Mouse (Mus musculus) brain, embryonic 14.5 days (tissue): ENCODE data around the gene Gtpbp4. TPM values are rescaled to one million over a fixed set of nuclear protein-coding genes. Genes with fewer than 3 reads are reported as not detected.

Experiments used
- DNase-seq: peaks from one replicate; pipeline ENCODE4 v3.0.0-alpha.2; 2011; ENCODE audit warnings: low read depth
- CTCF ChIP-seq: fragments of 200-500 bp; IDR thresholded peaks from 2 replicates; pipeline ENCODE4 v1.5.1; 2012; ENCODE audit warnings: inconsistent platforms, mild to moderate bottlenecking, moderate library complexity, borderline replicate concordance; ENCODE audit not compliant: insufficient read depth, insufficient read length; ENCODE audit errors: extremely low read depth
- POLR2A ChIP-seq: fragments of 200-500 bp; IDR thresholded peaks from 2 replicates; pipeline ENCODE4 v1.6.1; 2012; ENCODE audit warnings: mild to moderate bottlenecking, inconsistent platforms, borderline replicate concordance; ENCODE audit not compliant: poor library complexity, insufficient read depth, insufficient read length, severe bottlenecking; ENCODE audit errors: extremely low read depth
- polyA plus RNA-seq: library from polyadenylated mRNA; depleted of rRNA; stranded (reverse); fragments of >200 nt; gene quantifications from 2 replicates; pipeline ENCODE4 v1.2.3, GENCODE M21; 2012; rRNA removed

Gene Gtpbp4
- polyA plus RNA-seq = 25.6 and 30.5 TPM in 2 replicates

GRCm38 (mm10) chr13:8995990-8996786, at the start of gene Gtpbp4:
TSS of gene Gtpbp4 (minus strand) at chr13:8996083.
- DNase-seq = peak; percentile 99
- TF ChIP-seq POLR2A = peak; percentile 63; the same call in 1 of the 2 replicates
- TF ChIP-seq CTCF = peak; percentile 68

GRCm38 (mm10) chr13:9044731-9045130, 48.8 kb upstream of the Gtpbp4 start:
- no peak for TF ChIP-seq CTCF
- TF ChIP-seq POLR2A = no peak
- DNase-seq = no peak

DNA sequence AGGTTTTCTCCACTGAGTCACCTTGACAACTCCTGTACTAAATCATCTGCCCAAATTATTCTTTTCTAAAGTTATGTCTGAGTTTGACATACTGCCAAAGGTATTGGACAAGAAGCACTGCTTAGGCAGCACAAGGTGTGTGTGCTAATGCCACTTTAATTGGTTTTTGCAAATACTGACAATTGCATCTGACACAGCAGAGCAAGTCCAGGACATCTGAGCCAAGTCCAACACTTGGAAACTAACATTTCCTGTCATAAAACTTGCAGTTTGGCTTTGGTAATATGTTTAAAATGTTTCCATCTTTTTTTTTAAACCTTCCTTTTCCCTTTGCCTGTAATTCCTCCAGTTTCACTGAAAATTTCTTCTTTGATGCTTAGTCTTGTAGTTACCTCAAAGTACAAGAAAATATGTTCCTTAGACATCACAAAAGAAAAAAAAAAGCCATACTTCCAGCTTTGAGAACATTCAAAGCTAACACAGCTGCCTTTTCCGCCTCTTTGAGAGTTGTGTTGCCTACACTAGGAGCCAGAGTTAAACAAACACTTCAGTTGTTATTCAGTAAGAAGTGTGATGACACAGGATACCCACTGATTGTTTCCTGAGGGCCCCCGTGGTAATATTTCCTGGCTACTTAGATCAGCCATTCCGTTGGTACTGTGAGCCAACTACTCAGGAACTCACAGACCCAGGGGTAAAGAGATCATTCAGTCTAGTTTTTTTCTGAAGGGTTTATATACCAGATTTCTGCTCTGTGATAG, 47.6 kb upstream of the Gtpbp4 start:
- no peak for TF ChIP-seq POLR2A
- DNase-seq = peak; percentile 5

DNA sequence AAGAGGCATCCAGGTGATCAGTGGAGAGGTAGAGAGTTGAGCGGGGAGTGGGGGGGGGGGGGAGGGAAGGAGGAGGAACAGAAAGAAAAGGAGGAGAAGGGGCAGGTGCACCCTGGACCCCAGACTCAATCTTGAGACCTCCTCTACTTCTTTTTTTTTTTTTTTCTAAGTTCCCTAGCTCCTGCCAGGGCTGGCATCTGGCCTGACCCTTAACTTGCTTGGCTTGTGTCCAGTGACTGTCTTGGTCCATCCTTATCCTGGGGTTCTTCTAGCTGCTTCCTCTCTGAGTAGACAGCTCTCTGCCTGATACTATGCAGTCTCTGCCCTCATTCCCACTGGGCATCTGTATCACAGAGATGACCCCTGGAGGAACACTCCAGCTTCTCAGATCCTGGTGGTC, 44.7 kb upstream of the Gtpbp4 start:
- TF ChIP-seq POLR2A (no peak), CTCF (no peak)
- no peak for DNase-seq

DNA sequence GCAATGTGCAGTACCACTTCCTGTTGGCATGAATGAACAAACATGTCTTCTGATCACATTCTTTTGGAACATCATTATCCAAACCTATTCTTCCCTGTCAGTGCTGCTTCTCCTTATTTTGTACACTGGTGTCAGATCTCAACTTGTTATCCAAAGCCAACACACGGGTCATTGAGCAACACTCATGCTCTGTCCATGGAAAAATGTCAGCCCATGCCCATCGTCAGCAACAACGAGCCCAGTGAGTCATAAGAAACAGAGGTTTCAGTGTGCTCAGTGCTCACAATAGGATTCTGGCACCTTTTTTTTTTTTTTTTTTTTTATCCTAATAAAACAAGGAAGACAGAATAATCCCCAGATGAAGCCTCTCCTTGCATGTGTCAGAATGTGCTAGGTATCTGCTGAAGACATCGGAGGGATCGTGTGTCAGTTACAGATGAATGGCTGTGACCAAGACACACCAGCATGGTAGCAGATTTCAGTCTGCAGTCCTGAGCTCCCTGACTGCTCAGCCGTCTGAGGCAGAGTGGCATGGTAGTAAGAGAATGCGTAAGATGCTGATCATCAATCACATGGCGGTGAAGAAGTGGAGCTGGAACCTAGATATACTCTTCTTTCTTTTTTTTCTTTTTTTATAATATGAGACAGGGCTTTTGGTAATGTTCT, 36.2 kb upstream of the Gtpbp4 start:
- TF ChIP-seq POLR2A = no peak
- TF ChIP-seq CTCF = no peak
- no peak for DNase-seq

- DNase-seq = no peak
- TF ChIP-seq CTCF (no peak), POLR2A (no peak)
These were observed 34.5 kb upstream of the Gtpbp4 start for GRCm38 (mm10) chr13:9030364-9030763.

DNA sequence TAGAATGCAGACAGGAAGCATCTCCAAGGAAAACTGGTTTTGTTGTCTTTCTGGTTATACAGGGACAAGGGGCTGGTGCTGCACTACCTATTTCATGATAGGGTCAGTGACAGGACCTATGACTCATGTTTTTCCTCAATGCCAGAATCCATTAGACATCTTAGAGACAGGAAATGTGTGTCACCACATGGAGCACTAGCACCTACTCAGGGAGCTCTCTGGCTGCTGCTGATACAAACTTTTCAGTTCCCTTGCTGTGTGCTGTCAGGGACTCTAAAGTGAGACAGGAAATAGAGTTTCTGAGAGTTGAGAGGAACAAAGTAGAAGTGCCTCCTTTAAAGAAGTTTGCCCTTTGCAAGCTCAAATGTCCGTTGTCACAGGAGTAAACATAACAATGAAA, 31.4 kb upstream of the Gtpbp4 start:
- TF ChIP-seq POLR2A = no peak
- no peak for TF ChIP-seq CTCF
- DNase-seq = no peak

GRCm38 (mm10) chr13:9022623-9023022, 26.7 kb upstream of the Gtpbp4 start:
- TF ChIP-seq POLR2A = no peak
- TF ChIP-seq CTCF = no peak

GRCm38 (mm10) chr13:9021556-9021955, 25.7 kb upstream of the Gtpbp4 start:
- TF ChIP-seq POLR2A (no peak), CTCF (no peak)
- DNase-seq = no peak

More at GRCm38 (mm10) chr13:9022623-9023022, 26.7 kb upstream of the Gtpbp4 start:
- no peak for DNase-seq

DNA sequence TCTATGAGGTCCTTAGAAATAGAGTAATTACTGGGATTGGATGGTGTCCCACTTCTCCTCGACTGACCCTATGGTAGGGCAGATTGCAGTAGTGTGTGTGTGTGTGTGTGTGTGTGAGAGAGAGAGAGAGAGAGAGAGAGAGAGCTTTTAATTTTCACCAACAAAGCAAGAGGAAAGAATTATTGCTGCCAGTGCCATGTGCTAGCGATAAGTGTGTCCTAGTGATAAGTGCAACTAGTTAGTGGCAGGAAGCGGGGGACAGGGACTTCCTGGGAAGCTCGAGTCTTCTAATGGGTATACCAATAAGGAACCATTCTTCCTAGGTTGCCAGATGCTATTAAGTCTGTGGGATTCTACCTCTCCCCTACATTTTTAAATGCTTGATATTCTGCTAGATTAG, 23.8 kb upstream of the Gtpbp4 start:
- TF ChIP-seq POLR2A (no peak), CTCF (no peak)
- no peak for DNase-seq

DNA sequence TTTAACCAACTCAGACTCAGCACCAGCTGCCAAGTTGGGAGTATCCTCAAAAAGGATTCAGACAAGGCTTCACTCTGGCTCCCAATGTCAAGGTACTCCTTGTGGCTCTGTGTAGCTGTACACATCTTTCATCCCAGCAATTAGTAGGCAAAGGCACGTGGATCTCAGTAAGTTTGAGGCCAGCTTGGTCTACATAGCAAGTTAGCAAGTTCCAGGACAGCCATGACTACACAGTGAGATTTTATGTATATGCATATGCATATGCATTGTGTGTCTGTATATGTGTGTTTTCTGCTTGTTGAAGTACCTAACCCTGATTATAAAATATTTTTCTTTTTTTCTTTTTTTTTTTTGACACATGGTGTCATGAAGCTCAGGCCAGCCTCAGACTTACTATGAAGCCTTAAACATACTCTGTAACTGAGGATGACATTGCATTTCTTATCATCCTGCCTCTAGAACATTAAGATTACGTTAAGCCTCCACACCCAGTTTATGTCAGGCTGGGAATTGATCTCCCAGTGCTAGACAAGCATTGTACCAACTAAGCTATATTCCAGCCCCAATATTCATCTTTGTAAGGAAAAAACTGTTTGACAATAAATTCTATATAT, 23.2 kb upstream of the Gtpbp4 start:
- DNase-seq = no peak
- TF ChIP-seq POLR2A = no peak
- no peak for TF ChIP-seq CTCF

DNA sequence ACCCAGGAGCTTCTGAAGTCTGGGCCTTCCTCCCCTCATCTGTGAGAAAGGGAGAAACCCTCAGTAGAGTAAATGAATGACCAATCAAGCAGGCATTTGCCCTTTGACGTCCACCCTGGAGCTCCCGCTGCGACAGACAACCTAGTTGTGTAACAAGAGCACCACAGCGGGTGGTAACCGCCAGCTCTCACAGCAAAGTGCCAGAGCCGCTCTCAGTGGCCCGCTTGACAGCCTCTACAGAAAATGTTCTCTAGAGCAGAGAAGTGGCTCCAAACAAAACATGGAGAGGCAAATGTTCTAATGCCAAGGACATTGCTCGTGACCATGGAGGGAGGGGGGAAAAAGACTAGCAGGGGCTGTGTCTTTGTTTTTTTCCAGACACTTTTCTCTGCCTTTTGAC, 21.3 kb upstream of the Gtpbp4 start:
- DNase-seq = peak; percentile 8
- TF ChIP-seq CTCF = no peak
- no peak for TF ChIP-seq POLR2A
